Mouse (Mus musculus): ENCODE results near the gene Btd. TPM values are rescaled to one million over a fixed set of nuclear protein-coding genes. Genes with fewer than 3 reads are reported as not detected.

Btd gene
- total RNA-seq, 2 experiments from 2014 or later, result 3.8 to 5.8 TPM

- H3K27ac ChIP-seq, result peak overlapping the region; percentile 87
- intact Hi-C loops (cut with DNase I), result no loop called here
- no peak for TF ChIP-seq CTCF (IDR thresholded peaks at IDR 0.05)
- H3K4me3 ChIP-seq, result peak overlapping the region; percentile 70
- peak; percentile 58 for DNase-seq
These were observed 29.0 kb downstream of the Btd start for GRCm38 (mm10) chr14:31669642-31670490.

GRCm38 (mm10) chr14:31671635-31672320 lies 30.9 kb downstream of the Btd start:
- intact Hi-C loops (cut with DNase I), result no loop called here
- DNase-seq, result no peak
- H3K27ac ChIP-seq, result no peak overlapping the region
- no peak overlapping the region for H3K4me3 ChIP-seq
- TF ChIP-seq CTCF (IDR thresholded peaks at IDR 0.05), result no peak

GRCm38 (mm10) chr14:31680656-31681055 lies 39.8 kb downstream of the Btd start:
- no peak for TF ChIP-seq CTCF (IDR thresholded peaks at IDR 0.05)
- H3K4me3 ChIP-seq, result no peak overlapping the region
- DNase-seq, result no peak
- no peak overlapping the region for H3K27ac ChIP-seq
- intact Hi-C loops (cut with DNase I), result no loop called here

GRCm38 (mm10) chr14:31681291-31681690 lies 40.5 kb downstream of the Btd start:
- intact Hi-C loops (cut with DNase I), result no loop called here
- no peak for DNase-seq
- TF ChIP-seq CTCF (IDR thresholded peaks at IDR 0.05), result no peak
- Histone ChIP-seq H3K27ac (no peak overlapping the region), H3K4me3 (no peak overlapping the region)

- no peak for DNase-seq
- intact Hi-C loops (cut with DNase I), result no loop called here
- H3K4me3 ChIP-seq, result no peak overlapping the region
- peak overlapping the region; percentile 53; the same call in 1 of the 2 replicates for H3K27ac ChIP-seq
- TF ChIP-seq CTCF (IDR thresholded peaks at IDR 0.05), result no peak
These were observed 41.2 kb downstream of the Btd start for GRCm38 (mm10) chr14:31681931-31682555.

- DNase-seq, result no peak
- intact Hi-C loops (cut with DNase I), result no loop called here
- TF ChIP-seq CTCF (IDR thresholded peaks at IDR 0.05), result no peak
- Histone ChIP-seq H3K27ac (no peak overlapping the region), H3K4me3 (no peak overlapping the region)
These were observed 42.8 kb downstream of the Btd start for GRCm38 (mm10) chr14:31683610-31684009.

GRCm38 (mm10) chr14:31684343-31685040 lies 43.7 kb downstream of the Btd start:
- no peak for TF ChIP-seq CTCF (IDR thresholded peaks at IDR 0.05)
- intact Hi-C loops (cut with DNase I), result no loop called here
- H3K27ac ChIP-seq, result no peak overlapping the region
- no peak for DNase-seq
- H3K4me3 ChIP-seq, result no peak overlapping the region

- H3K4me3 ChIP-seq, result no peak overlapping the region
- DNase-seq, result no peak
- no peak overlapping the region for H3K27ac ChIP-seq
- intact Hi-C loops (cut with DNase I), result no loop called here
- no peak for TF ChIP-seq CTCF (IDR thresholded peaks at IDR 0.05)
These were observed 44.9 kb downstream of the Btd start for GRCm38 (mm10) chr14:31685680-31686079.

- no peak for TF ChIP-seq CTCF (IDR thresholded peaks at IDR 0.05)
- intact Hi-C loops (cut with DNase I), result no loop called here
- Histone ChIP-seq H3K4me3 (no peak overlapping the region), H3K27ac (no peak overlapping the region)
- DNase-seq, result no peak
These were observed 45.4 kb downstream of the Btd start for GRCm38 (mm10) chr14:31686231-31686630.

GRCm38 (mm10) chr14:31692536-31692935 lies 51.7 kb downstream of the Btd start:
- Histone ChIP-seq H3K4me3 (no peak overlapping the region), H3K27ac (no peak overlapping the region)
- DNase-seq, result no peak
- intact Hi-C loops (cut with DNase I), result no loop called here
- no peak for TF ChIP-seq CTCF (IDR thresholded peaks at IDR 0.05)

- DNase-seq, result no peak
- no peak overlapping the region for H3K4me3 ChIP-seq
- intact Hi-C loops (cut with DNase I), result loop anchor here (5.0 kb wide), 1 partner anchor 39 kb away; no protein-coding TSS in a partner anchor
- no peak for TF ChIP-seq CTCF (IDR thresholded peaks at IDR 0.05)
- H3K27ac ChIP-seq, result peak overlapping the region; percentile 68
These were observed 55.6 kb downstream of the Btd start for GRCm38 (mm10) chr14:31696206-31696984.

- Histone ChIP-seq H3K27ac (peak overlapping the region; percentile 68), H3K4me3 (no peak overlapping the region)
- intact Hi-C loops (cut with DNase I), result loop anchor here (5.0 kb wide), 1 partner anchor 40 kb away; no protein-coding TSS in a partner anchor
- no peak for TF ChIP-seq CTCF (IDR thresholded peaks at IDR 0.05)
- no peak for DNase-seq
These were observed 56.1 kb downstream of the Btd start for GRCm38 (mm10) chr14:31696985-31697303.

All from gastrocnemius, adult 2 months (tissue).